Mouse (Mus musculus) yolk sac, embryonic 10.5 days (tissue): ENCODE data around the gene Zfp784.

Experiments
- DNase-seq: peaks from one replicate; pipeline ENCODE4 v3.0.0-alpha.2; 2017; ENCODE audit warnings: low spot score

Gene Zfp784

DNA sequence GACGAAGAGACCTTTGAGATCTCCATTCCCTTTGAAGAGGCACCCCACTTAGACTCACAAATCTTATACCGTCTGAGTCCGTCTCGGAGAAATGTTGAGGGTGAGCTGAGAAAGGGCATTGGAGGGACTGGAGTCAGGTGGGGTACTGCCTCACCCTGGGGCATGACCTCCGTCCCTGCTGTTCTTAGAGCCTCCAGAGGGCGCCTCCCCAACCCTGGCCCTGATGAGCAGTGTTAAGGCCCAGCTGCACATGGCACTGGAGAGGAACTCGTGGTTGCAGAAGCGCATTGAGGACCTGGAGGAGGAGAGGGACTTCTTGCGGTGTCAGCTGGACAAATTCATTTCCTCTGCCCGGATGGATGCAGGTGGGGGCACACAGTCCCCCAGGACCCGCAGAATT is 19.6 kb upstream of the Zfp784 start:
- no peak for DNase-seq

DNA sequence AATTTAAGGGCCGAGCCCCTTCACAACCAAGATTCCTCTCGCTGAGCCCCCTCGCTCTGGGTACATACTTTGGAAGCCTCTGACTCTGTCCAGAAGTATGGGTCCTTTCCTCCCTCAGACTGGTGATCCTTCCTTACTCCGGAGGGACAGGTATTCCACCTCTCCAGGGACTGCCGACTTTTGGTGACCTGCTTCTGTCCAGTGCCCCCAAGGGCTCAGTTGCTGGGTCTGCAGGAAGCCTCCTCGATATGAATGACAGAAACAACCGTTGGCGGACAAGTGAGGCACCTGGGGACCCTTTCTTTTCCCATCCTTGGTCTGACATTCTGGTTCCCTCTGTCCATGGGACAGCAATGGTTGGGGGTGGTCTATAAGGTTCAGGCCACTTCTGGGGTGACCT is 19.1 kb upstream of the Zfp784 start:
- DNase-seq = no peak

DNA sequence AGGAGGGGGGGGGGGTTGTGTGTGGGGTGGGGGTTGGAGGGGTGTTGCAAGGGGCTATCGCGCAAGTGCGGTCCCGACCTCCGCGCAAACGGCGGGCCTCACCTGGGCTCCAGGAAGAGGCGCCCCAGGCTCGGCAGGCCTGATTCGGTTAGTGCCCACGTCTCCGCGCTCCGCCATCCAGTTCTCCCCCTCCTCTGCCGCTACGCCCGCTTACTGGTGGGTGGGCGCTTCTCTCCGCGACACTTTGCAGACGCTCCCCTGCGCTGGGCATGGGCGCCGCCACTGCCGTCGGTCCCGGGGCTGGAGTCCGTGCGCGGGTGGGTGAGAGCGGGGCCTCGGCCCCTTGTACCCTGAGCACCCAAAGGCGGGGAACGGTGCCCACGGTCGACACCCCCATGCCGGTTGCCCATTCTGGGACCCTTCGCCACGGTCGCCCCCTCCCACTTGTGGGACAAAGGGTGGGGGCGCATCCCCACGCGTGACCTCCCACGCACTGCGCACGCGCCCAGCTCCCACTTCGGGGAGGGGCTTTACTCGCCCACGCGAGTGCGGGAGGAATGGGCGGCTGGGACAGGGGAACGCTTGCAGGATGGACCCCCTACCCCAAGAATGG is 18.5 kb upstream of the Zfp784 start:
- DNase-seq = no peak

DNA sequence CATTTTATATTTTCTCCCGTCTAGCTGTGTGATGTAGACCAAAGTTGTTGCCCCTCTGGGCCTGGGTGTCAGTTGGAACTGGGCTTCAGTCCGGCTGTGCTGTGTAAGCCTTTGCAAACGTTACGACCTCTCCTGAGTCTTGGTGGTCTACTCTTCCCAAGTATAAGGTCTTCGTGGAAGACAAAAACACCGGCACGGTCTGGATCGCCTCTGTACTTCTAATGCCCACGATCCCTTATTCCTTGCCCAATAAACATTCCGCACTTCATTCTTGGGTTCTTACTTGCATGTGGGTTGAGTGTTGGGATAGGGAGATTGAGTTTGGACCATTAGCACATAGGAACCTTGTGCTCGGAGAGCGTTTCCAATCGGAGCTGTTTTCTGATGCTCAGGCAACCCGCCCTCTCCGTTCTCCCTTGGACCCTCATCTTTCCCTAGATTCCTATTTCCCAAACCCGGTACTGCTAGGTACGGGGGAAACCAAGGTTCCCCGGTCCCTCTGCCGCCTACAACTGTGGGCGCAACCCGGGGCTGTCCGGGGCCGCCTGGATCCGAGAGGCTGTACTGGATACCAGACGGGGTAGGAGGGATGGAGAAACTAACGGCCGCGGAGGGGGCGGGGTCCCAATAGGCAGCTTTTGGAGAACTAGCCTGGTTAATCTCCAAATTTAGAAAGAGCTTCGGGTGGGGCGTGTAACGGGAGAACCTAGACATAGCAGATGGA is 15.4 kb upstream of the Zfp784 start:
- no peak for DNase-seq

DNA sequence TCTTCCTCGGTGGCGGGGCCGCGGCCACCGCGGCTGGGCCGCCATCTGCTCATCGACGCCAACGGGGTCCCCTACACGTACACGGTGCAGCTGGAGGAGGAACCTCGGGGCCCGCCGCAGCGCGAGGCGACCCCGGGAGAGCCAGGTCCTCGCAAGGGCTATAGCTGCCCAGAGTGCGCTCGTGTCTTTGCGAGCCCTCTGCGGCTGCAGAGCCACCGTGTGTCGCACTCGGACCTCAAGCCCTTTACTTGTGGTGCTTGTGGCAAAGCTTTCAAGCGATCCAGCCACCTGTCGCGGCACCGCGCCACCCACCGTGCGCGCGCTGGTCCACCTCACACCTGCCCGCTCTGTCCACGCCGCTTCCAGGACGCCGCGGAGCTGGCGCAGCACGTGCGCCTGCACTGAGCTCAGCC is 14.7 kb upstream of the Zfp784 start:
- DNase-seq = no peak

DNA sequence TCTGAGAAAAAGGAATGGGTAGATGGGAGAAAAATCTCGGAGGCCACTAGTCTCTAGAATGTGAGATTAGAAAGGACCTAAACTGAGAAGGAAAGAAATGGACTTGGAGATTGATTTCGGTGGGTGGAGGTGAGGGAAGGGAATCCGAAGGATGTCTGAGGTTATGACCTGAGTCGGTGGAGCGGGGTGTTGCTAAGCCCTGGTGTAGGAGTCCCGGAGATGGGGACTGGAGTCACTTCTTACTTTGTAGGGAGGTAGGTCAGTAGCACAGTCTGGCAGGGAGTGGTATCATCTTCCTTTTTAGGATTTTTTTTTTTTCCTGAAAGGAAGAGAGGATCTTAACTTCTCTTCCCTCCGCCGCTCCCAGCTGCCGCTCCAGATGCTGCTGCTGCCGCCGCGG is 14.2 kb upstream of the Zfp784 start:
- DNase-seq = no peak

DNA sequence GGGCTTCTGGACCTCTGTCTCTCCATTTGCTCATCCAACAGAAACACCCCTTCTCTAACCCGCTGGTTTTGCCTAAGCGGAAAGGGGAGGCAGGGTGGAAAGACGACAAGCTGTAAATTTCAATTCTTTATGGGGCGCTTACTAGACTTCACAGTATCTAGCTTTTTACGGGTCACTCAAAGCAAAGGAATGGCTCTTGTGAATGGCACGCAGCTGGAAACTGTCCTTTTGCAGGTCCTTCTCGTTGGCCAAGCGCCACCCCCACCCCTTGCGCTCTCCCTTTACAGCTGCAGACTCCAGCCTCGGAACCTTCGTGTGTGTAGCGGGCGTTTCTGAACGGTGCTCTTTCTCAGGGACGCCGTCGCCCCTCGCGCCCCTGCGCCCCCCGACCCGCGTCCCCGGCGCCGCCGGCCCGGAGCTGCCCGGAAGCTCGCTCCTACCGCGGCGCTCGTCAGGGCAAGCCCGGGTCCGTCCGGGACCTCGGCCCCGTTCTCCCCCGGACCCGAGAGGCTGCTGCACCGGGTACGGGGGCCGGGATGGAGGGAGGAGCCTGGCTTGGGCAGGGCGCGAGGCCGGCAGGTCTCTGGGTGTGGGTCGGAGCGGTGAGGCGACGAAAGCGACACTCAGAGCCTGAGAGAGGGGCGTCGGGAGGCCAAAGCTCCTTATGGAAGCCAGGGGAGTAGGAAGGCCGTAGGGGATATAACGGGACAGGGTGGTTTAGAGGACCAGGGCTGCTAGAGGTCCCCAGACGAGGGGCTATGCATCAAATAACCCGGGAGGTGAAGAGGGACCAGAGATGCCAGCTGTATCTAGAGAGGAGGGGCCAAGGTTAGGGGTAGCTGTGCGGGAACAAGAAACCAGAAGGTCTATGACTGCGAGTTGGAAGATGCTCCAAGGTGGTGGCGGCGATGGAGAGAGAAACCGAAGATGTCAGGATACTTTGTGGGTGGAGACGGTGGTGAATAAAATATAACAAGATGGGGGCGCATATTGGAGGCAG is 13.2 kb upstream of the Zfp784 start, which contains the start of gene Zfp580:
Gene Zfp580 (plus strand): TSS at position 346 of the 1,000 bp plus-strand sequence.
- peak; percentile 68 for DNase-seq

DNA sequence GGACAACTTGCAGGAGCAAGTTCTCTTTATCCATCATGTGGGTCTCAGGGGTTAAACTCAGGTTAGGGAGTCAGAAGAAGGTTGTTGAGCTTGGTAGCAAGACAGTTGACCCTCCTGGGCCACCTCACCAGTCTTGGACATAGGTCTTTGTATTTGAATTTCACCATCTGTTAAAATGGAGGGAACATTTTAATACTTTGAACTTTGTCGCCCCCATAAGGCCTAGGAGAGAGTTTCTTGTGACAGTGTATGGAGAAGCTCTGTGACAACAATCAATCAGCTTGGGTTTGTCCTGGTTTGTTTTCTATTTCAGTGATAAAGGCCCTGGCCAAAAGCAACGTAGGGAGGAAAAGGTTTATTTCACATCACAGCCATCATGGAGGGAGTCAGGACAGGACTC is 9.1 kb upstream of the Zfp784 start:
- no peak for DNase-seq

DNA sequence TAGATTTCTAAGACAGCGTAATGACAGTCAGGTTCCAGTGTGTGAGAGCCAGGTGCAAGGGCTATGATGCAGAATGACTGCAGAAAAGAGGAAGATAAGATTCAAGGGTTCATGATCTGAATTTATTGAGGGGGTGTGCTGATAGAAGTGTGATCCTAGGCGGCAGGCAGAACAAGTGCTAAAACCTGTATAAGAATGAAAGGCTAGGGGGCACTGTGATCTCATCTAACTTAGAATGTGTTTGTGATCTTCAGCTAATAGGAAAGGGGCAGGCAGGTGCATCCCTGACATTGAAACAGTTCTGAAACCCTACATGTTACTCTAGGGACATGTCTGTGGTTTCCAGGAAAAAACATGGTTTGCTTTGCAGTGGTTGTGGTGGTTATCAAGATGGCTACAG is 7.9 kb upstream of the Zfp784 start:
- no peak for DNase-seq

DNA sequence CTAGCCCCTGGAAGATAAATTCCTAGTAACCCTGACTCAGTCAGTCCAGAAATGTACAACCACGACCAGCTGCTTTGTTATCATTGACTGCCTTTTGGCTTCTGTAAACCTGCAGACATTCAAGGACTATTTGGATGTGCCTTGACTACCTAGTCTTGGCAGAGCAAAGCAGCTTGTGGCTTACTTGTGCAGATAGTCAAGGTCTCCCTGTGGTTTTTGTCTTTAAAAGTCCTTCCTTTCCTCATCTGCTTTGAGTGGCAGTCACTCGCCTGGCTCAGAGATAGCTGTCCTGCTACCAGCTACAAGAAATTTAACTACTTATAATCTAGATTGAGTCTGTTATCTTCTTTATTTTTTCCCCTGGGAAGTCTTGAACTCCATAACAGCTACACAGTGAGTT is 6.7 kb upstream of the Zfp784 start:
- DNase-seq = no peak

DNA sequence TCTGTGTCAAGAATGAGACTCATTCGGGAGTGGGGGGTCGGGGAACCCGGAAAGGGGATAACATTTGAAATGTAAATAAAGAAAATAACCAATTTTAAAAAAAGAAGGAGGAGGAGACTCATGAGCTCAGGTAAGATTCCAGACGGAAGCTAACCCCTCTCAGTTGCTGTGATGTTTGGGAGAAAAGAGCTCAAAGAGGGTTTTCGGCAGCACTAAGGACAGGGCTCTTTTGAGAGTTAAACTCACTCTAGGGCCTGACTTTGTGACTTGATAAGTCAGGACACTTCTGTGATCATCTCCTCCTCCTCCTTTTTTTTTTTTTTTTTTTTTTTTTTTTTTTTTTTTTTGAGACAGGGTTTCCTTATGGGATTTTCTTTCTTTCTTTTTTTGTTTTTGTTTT is 694 bp upstream of the Zfp784 start:
- DNase-seq = no peak

DNA sequence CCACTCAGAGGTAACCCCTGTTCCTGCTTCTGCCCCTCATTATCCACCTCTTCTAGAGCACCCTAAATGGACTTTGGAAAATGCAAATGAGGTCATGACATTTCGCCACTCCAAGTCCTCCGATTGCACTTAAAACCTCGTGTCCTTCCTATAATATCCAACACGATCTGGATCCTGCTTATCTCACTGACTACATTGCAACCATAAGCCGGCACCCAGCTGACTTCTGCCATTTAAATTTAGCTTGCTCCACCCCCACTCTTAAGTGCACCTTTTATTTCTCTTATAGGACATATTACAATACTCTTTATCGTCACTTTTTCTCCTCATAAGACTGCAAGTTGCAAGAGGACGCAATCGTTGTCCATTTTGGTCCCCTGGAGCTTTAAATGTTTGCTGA is 779 bp downstream of the Zfp784 start:
- DNase-seq = no peak

DNA sequence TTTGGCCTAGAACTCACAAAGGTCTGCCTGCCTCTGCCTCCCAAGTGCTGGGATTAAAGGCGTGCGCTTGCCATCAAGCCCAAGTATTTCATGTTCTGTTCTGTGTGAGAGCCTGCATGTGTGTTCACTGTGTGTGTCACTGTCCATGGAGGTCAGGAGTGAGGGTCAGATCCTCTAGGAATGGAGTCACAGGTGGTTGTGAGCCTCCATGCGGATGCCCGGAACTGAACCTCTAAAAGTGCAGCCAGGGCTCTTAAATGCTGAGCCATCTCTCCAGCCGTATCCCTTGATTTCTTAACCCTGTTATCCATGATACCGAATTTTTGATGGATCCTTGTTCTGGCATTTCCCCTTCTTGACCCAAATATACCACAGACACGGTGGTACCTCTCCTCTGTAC is 1.2 kb downstream of the Zfp784 start:
- no peak for DNase-seq

DNA sequence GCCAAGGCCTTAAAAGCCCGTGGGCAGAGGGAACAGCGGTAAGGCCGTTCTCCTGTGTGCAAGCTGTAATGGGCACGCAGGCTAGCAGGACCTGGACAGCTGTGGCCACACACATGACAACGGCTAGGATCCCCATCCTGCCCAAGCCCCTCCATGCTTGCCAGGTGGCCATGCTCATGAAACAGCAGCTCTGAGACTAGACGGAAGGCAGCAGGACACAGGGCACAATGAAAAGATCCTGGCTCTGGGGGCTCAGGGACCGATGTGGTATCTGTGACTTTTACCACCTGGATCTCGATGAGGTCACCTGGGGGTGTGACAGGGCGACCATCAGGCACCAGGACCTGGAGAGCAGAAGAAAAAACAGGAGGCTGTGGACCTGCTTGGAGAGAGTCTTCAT is 2.1 kb downstream of the Zfp784 start:
- DNase-seq = no peak

DNA sequence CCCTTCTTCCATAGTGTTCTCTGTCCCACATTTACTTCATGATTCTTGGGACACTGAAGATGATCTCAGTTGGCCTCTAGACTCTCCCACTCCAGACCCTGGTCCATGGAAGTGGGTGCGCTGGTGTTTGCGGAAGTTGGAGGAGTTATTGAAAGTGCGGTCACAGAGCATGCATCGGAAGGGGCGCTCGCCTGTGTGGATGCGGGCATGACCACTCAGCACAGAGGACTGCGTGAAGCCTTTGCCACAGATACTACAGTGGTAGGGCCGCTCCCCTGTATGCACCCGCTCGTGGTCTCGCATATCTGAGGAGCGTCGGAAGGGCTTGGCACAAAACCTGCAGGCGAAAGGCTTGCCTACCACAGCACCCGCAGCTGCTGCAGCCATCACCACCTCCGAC is 2.6 kb downstream of the Zfp784 start:
- no peak for DNase-seq

DNA sequence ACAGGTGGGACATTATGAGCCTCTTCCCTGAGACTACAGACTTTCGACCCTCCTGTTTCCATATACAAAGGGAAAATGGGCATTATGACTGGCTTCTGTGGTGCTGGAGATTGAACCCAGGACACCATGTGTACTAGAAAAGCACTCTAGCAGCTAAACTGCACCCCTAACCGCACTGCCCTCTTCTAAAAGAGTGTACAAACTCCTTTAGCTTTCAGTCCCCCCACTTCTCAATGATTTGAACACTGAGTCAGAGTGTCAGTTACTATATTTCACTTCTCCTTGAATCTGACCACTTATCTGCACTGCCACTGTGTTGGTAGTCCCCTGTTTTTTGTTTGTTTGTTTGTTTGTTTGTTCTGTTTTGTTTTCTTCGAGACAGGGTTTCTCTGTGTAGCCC is 4.4 kb downstream of the Zfp784 start, which contains the start of gene 4632433K11Rik:
Gene 4632433K11Rik (plus strand): TSS at position 301 of the 400 bp plus-strand sequence.
- no peak for DNase-seq

DNA sequence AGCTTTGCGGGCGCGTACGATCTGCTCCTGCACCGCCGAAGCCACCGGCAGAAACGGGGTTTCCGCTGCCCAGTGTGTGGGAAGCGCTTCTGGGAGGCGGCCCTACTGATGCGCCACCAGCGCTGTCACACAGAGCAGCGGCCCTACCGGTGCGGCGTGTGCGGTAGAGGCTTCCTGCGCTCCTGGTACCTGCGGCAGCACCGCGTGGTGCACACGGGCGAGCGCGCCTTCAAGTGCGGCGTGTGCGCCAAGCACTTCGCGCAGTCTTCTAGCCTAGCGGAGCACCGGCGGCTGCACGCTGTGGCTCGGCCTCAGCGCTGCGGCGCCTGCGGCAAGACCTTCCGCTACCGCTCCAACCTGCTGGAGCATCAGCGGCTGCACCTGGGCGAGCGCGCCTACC is 6.8 kb downstream of the Zfp784 start:
- DNase-seq = no peak

DNA sequence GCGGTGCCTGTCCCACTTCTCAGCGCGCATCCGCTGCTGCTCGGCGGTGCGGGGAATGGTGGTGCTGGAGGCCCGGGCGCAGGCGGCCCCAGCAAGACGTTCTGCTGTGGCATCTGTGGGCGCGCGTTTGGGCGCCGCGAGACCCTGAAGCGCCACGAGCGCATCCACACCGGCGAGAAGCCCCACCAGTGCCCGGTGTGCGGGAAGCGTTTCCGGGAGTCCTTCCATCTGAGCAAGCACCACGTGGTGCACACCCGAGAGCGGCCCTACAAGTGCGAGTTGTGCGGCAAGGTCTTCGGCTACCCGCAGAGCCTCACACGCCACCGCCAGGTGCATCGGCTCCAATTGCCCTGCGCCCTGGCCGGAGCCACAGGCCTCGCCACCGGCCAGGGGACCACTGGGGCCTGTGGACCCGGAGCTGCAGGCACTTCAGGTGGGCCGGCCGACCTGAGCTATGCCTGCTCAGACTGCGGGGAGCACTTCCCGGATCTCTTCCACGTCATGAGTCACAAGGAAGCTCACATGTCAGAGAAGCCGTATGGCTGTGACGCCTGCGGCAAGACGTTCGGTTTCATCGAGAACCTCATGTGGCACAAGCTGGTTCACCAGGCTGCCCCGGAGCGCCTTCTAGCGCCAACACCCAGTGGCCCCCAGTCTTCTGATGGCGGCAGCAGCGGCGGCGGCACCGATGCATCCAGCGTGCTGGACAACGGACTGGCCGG is 7.5 kb downstream of the Zfp784 start:
- no peak for DNase-seq

DNA sequence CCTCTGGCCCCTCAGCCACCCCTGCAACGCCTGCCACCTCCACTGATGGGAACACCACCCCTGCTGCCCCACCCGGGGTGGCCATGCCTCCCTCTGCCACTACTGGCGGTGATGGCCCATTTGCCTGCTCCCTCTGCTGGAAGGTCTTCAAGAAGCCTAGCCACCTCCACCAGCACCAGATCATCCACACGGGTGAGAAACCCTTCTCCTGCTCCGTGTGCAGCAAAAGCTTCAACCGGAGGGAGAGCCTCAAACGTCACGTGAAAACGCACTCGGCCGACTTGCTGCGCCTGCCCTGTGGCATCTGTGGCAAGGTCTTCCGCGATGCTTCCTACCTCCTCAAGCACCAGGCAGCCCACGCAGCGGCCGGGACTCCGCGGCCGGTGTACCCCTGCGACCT is 8.3 kb downstream of the Zfp784 start:
- no peak for DNase-seq

DNA sequence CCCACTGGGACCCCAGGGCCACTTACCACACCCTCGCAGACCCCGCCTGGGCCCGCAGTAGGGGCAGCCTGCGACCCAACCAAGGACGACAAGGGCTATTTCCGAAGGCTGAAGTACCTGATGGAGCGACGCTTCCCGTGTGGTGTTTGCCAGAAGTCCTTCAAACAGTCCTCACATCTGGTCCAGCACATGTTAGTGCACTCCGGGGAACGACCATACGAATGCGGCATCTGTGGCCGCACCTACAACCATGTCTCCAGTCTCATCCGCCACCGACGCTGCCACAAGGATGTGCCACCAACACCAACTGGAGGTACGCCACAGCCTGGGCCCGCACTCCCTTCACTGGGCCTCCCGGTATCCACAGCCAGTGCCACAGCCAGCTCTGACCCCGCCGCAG is 8.7 kb downstream of the Zfp784 start:
- DNase-seq = no peak

DNA sequence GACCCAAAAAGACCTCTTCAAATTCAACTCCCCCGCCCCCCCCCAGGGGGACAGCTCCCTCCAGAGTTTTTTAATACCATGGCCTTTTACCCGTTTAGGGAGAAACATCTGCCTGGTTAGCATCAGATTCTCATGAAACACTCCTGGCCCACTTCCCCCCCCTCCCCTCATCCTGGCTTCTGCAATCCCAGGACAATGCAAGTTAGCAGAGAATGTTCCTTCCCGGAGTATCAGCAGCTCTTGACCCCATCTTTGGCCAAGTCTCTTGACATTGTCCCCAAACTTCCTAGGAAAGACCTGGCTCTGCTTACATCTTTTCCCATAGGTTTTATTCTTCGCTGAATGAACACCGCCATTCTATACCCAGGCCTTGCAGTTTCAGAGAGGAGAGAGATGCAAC is 17.0 kb downstream of the Zfp784 start:
- DNase-seq = no peak

DNA sequence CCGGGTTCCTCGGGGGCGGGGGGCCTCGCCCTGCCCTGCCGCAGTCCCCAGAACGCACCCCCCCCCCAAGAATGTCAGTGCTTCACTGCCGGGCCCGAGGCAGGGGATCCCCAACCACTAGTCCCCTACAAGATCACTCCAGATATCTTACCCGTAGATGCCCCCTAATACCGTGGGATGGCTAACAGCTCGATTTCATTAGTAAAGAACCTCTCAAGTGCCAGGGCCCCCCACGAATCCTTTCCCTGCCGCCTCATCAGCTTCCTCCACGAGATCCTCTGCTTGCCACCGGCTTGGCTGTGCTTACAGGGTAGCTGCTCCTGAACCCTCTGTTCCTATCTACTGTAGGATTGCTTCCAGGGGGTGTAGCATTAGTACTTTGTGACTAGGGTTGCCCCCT is 17.6 kb downstream of the Zfp784 start:
- DNase-seq = no peak
